In genomic region chr4:109978068-109978857, GRCm38 (mm10) we compare ENCODE assay signal across 8 mouse cellular contexts. TPM values are rescaled to one million over a fixed set of nuclear protein-coding genes. Genes with fewer than 3 reads are reported as not detected.
DNase-seq lines count a peak whose midpoint lies in the region; ATAC-seq and TF ChIP-seq lines count a peak whose summit lies in the region.

No protein-coding gene starts in this region.

- H3K36me3 ChIP-seq in kidney, embryonic 16.5 days (ENCODE audit: insufficient read depth, low read length) = no peaks in the 10 kb centered on the region
- no peaks in the 10 kb centered on the region for H3K36me3 ChIP-seq in kidney, adult 2 months (ENCODE audit: control insufficient read depth, insufficient read depth, low read length)
- no peaks in the 10 kb centered on the region for H3K36me3 ChIP-seq in embryonic facial prominence, embryonic 12.5 days
- H3K36me3 ChIP-seq in intestine, embryonic 15.5 days = no peaks in the 10 kb centered on the region
- H3K36me3 ChIP-seq in neural tube, embryonic 14.5 days (ENCODE audit: control insufficient read depth, insufficient read depth, low read length) = no peaks in the 10 kb centered on the region

- no peak for TF ChIP-seq CTCF in kidney, adult 2 months (conservative IDR thresholded peaks at IDR 0.05; ENCODE audit: insufficient read depth, insufficient read length, low read depth, low read length)

- H3K4me3 ChIP-seq in kidney, embryonic 16.5 days (ENCODE audit: low read length) = peak overlapping the region; percentile 49
- H3K4me3 ChIP-seq in kidney, adult 2 months (ENCODE audit: insufficient read depth, low read depth, low read length) = no peak overlapping the region
- H3K4me3 ChIP-seq in embryonic facial prominence, embryonic 12.5 days = peak overlapping the region; percentile 44
- peak overlapping the region; percentile 33 for H3K4me3 ChIP-seq in intestine, embryonic 15.5 days (replicated peaks)
- peak overlapping the region; percentile 4; the same call in 1 of the 2 replicates for H3K4me3 ChIP-seq in neural tube, embryonic 14.5 days (ENCODE audit: low read depth, low read length)

- no peak for TF ChIP-seq POLR2A in kidney, adult 2 months (IDR thresholded peaks at IDR 0.05; ENCODE audit: low read depth, low read length)

- peaks cover 97% of the 10 kb centered on the region for H3K27me3 ChIP-seq in kidney, embryonic 16.5 days (ENCODE audit: insufficient read depth, low read length)
- peaks cover 31% of the 10 kb centered on the region for H3K27me3 ChIP-seq in kidney, adult 2 months (replicated peaks; ENCODE audit: control insufficient read depth, insufficient read depth, low read length)
- H3K27me3 ChIP-seq in embryonic facial prominence, embryonic 12.5 days = peaks cover 87% of the 10 kb centered on the region
- peaks cover 98% of the 10 kb centered on the region for H3K27me3 ChIP-seq in intestine, embryonic 15.5 days (replicated peaks)
- peaks cover 84% of the 10 kb centered on the region for H3K27me3 ChIP-seq in neural tube, embryonic 14.5 days (ENCODE audit: control insufficient read depth, insufficient read depth, low read length)

- peak overlapping the region; percentile 71 for H3K4me2 ChIP-seq in kidney, embryonic 16.5 days (replicated peaks; ENCODE audit: low read depth, low read length)
- H3K4me2 ChIP-seq in embryonic facial prominence, embryonic 12.5 days (replicated peaks) = peak overlapping the region; percentile 60
- H3K4me2 ChIP-seq in intestine, embryonic 15.5 days (replicated peaks) = peak overlapping the region; percentile 59
- H3K4me2 ChIP-seq in neural tube, embryonic 14.5 days (ENCODE audit: low read depth, low read length) = peak overlapping the region; percentile 34

- no peak overlapping the region for H3K27ac ChIP-seq in kidney, embryonic 16.5 days (ENCODE audit: low read length)
- no peak overlapping the region for H3K27ac ChIP-seq in kidney, adult 2 months (ENCODE audit: insufficient read depth, low read depth, low read length)
- no peak overlapping the region for H3K27ac ChIP-seq in embryonic facial prominence, embryonic 12.5 days
- H3K27ac ChIP-seq in intestine, embryonic 15.5 days = no peak overlapping the region
- H3K27ac ChIP-seq in neural tube, embryonic 14.5 days (ENCODE audit: low read depth, low read length) = no peak overlapping the region

- peak; percentile 17 for ATAC-seq in kidney, embryonic 16.5 days (ENCODE audit: low FRiP score, low TSS enrichment)
- ATAC-seq in embryonic facial prominence, embryonic 12.5 days (ENCODE audit: insufficient number of reproducible peaks, insufficient read depth, low FRiP score, low TSS enrichment) = peak; percentile 7; the same call in 1 of the 2 replicates
- peak; percentile 27 for ATAC-seq in intestine, embryonic 15.5 days
- peak; percentile 12; the same call in 1 of the 2 replicates for ATAC-seq in neural tube, embryonic 14.5 days (ENCODE audit: low read depth)

- peaks cover 3% of the 10 kb centered on the region; the same call in 1 of the 2 replicates for H3K9me3 ChIP-seq in kidney, embryonic 16.5 days (ENCODE audit: low read length)
- H3K9me3 ChIP-seq in embryonic facial prominence, embryonic 12.5 days = no peaks in the 10 kb centered on the region
- H3K9me3 ChIP-seq in intestine, embryonic 15.5 days = no peaks in the 10 kb centered on the region
- H3K9me3 ChIP-seq in neural tube, embryonic 14.5 days (ENCODE audit: control insufficient read depth, low read length) = no peaks in the 10 kb centered on the region

- WGBS in kidney, embryonic 16.5 days = under 1% methylated on average over 43 of the region's 56 CpGs
- WGBS in kidney, adult 2 months = 3% methylated on average over 56 of the region's 56 CpGs
- under 1% methylated on average over 56 of the region's 56 CpGs for WGBS in embryonic facial prominence, embryonic 12.5 days
- under 1% methylated on average over 55 of the region's 56 CpGs for WGBS in intestine, embryonic 15.5 days
- under 1% methylated on average over 52 of the region's 56 CpGs for WGBS in neural tube, embryonic 14.5 days

- H3K9ac ChIP-seq in kidney, embryonic 16.5 days (replicated peaks; ENCODE audit: low read length) = peak overlapping the region; percentile 59
- H3K9ac ChIP-seq in embryonic facial prominence, embryonic 12.5 days = peak overlapping the region; percentile 33
- no peak overlapping the region for H3K9ac ChIP-seq in intestine, embryonic 15.5 days
- no peak overlapping the region for H3K9ac ChIP-seq in neural tube, embryonic 14.5 days (replicated peaks; ENCODE audit: low read depth, low read length)

- peaks cover 52% of the 10 kb centered on the region for H3K4me1 ChIP-seq in kidney, embryonic 16.5 days (ENCODE audit: insufficient read depth, low read length)
- H3K4me1 ChIP-seq in kidney, adult 2 months (ENCODE audit: control insufficient read depth, insufficient read depth, low read length) = no peaks in the 10 kb centered on the region
- H3K4me1 ChIP-seq in embryonic facial prominence, embryonic 12.5 days = peaks cover 29% of the 10 kb centered on the region
- peaks cover 36% of the 10 kb centered on the region for H3K4me1 ChIP-seq in intestine, embryonic 15.5 days (replicated peaks)
- peaks cover 8% of the 10 kb centered on the region for H3K4me1 ChIP-seq in neural tube, embryonic 14.5 days (ENCODE audit: control insufficient read depth, insufficient read depth, low read length)

- no peak for DNase-seq in kidney, adult 2 months
- DNase-seq in urinary bladder, postnatal 4 days (ENCODE audit: low spot score in 2 of 2) = no peak
- DNase-seq in spleen, postnatal 14 days (ENCODE audit: low spot score in 2 of 2) = no peak
- DNase-seq in kidney, postnatal 14 days = no peak

RNA-seq across cellular contexts. Expression of gene Dmrta2, which starts 0.4 kb away (rescaled TPM):
- polyA plus RNA-seq in kidney, embryonic 16.5 days (2015; fragmentation: Nextera tagmentation; extraction: Ambion mirVana) = 0.05 and 0.25 TPM in 2 replicates
- polyA plus RNA-seq in kidney, adult 2 months (2012; rRNA removed) = 0.13 and 0.22 TPM in 2 replicates
- polyA plus RNA-seq in embryonic facial prominence, embryonic 12.5 days (2016; fragmentation: Nextera tagmentation; extraction: Ambion mirVana) = 1.2 and 1.4 TPM in 2 replicates
- polyA plus RNA-seq in intestine, embryonic 15.5 days (2015; fragmentation: Nextera tagmentation; extraction: Ambion mirVana) = 0.05 TPM in 2 replicates
- polyA plus RNA-seq in neural tube, embryonic 14.5 days (2014; fragmentation: Nextera tagmentation; extraction: Ambion mirVana) = 0.09 TPM in 1 of 2 replicates, not detected in the other

Comparison
In these comparisons a context has a peak if more than half of its experiments do, and no peak if none do; other contexts are left out.
1. H3K9ac ChIP-seq: peak in kidney, embryonic 16.5 days (single experiment) and embryonic facial prominence, embryonic 12.5 days (single experiment); none in intestine, embryonic 15.5 days (single experiment) and neural tube, embryonic 14.5 days (single experiment).
2. Peak in every context shown above with its lines, with median percentiles within 50 percentile points of each other: ATAC-seq and H3K4me2 ChIP-seq.